Mouse (Mus musculus): ENCODE results near the gene Dnah3.

Gene Dnah3

DNA sequence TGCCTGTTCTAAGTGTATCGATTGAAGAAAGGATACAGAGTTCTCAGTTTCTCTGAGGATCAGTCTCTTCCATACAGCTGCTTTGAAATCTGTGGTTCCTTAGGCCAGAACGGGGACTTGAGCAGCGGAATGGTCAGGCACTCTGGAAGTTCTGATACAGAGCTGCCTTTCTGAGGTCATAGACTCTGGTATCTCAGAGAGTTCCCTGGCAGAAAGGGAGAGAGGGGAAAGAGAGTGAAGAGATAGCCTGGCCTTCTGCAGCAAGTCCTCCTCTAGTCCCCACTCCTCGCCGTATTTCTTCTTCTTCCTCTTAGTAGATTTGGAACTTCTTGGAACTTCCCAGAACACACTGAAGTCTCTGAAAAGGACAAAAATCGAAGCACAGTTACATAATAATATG, at the start of gene Dnah3:
Dnah3 (minus strand) TSS at position 101 of the 400 bp plus-strand sequence.
- in situ Hi-C loops (cut with MboI, MseI) = no loop called here

DNA sequence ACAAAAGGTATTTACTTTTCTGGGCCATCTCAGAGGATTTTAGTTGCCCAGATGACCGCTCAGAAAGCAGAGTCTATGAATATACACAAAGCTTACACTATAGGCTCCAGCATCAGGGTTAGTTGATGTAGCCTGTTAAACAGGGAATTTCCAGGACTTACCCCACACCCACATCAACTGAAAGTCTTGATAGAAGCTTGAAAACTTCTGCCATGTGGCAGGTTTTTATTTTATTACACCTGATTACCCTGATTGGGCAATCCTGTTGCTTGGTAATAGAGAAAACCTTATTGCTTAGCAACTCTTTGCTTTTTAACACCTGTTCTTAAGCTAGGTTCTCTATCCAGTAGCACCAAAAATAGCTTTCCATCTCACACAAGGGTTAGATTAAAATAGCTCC, 47.7 kb upstream of the Dnah3 start:
- in situ Hi-C loops (cut with MboI, MseI) = no loop called here

- in situ Hi-C loops (cut with MboI, MseI) = no loop called here
Measured at GRCm38 (mm10) chr7:120128951-120129350, 33.9 kb upstream of the Dnah3 start.

DNA sequence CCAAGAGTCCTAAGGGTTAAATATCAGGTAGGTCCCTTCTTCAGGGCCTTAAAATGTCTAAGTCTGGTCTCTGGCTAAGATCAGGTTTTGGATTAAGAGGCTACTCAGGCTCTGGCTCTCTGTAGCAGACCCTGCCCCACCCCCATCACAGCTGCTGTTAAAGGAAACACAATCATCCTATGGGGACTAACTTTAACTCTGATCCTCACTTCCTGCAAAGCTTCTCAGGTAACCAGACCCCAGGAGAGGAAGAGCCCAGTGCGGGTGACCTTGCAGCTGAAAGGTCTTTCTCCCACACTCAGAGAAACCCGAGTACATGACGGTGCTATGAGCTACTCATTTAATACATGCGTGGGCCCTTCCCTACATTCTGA, 32.6 kb upstream of the Dnah3 start:
- in situ Hi-C loops (cut with MboI, MseI) = no loop called here

- in situ Hi-C loops (cut with MboI, MseI) = no loop called here
Measured at GRCm38 (mm10) chr7:120126976-120127685, 32.1 kb upstream of the Dnah3 start.

GRCm38 (mm10) chr7:120124844-120125243, 29.8 kb upstream of the Dnah3 start:
- in situ Hi-C loops (cut with MboI, MseI) = no loop called here

GRCm38 (mm10) chr7:120123776-120124175, 28.7 kb upstream of the Dnah3 start:
- in situ Hi-C loops (cut with MboI, MseI) = no loop called here

- in situ Hi-C loops (cut with MboI, MseI) = no loop called here
Measured at GRCm38 (mm10) chr7:120117529-120117928, 22.4 kb upstream of the Dnah3 start.

DNA sequence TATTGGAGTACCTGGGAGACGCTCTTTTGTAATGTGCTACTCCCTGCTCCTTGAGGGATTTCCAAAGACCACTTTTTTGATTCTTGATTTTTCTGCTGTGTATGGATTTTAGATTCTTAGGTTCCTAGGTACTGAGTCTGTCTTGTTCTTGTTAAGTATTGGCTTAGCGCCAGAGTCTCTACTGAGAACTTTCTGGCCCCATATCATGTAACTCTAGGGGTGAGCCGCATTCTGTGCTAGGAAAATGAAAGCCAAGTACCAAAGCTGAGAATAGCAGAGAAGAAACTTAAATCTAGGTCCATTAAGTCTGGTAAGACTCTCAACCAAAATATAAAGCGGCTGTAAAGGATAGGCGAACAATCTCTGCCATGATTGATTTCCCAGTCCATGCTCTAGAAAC, 21.9 kb upstream of the Dnah3 start:
- in situ Hi-C loops (cut with MboI, MseI) = no loop called here

- in situ Hi-C loops (cut with MboI, MseI) = loop anchor here (10.0 kb wide), 2 partner anchors 265 to 525 kb away; partner anchors contain the start of gene Uqcrc2
Measured at GRCm38 (mm10) chr7:120109676-120110075, 14.6 kb upstream of the Dnah3 start.

GRCm38 (mm10) chr7:120106356-120106755, 11.3 kb upstream of the Dnah3 start:
- in situ Hi-C loops (cut with MboI, MseI) = loop anchor here (10.0 kb wide), 2 partner anchors 262 to 528 kb away; partner anchors contain the start of gene Uqcrc2

DNA sequence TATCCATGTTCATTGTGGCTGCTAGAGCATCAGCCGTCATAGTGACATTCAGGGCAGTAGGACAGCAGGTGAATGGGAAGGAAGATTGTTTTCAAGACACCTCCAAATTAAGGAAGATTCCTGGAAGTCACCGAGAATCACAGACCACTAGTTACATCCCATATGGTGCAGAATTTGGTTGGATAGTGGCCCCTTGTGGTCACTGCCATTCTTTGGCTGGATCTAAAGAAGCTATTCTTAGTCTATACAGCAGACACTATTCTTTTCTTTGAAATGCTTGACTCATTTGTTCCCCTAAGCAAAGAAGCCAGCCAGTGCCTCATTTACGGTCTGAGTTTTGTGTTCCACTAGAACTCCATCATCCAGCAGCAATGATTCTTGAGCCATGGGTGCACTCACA, 9.9 kb upstream of the Dnah3 start:
- in situ Hi-C loops (cut with MboI, MseI) = loop anchor here (10.0 kb wide), 2 partner anchors 260 to 530 kb away; partner anchors contain the start of gene Uqcrc2

- in situ Hi-C loops (cut with MboI, MseI) = loop anchor here (10.0 kb wide), 2 partner anchors 258 to 532 kb away; partner anchors contain the start of gene Uqcrc2
Measured at GRCm38 (mm10) chr7:120103019-120103567, 8.0 kb upstream of the Dnah3 start.

DNA sequence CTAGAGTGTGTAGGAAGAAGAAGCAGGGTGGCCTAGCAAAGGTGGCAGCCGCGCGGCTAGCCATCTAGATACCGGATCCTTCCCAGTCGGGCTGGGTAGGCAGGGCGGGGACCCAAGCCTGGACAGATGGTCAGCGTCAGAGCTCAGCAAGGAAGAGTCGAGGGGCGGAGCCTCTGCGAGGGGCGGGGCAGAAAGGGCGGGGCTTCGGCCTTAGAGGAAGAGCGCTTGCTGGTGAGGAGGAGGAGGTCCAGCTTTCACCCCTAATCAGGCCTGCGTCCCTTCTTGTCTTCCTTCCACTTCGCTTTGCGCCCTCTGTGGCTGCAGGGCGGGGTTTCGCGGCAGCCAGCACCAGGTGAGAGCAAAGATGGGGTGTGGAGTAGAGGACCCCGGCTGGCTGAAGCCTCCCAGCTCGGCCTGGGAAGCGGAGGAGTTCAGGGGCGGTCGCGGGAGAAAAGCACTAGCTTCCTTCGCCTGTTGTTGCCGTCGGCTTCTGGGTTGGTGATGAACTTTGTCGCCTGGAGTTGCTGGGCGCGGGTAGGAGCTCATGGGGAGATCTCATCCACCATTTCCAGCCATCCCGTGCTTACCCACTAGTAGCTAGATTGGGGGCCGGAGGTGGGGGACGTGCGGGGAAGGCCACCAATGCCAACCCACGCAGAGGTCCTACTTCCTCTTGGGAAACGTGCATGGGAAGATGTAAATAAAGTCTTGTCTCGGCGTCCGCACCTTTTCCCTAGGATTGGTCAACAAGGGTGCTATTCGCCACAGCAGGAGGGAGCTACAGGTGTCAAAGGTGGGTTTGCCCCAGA, 7.3 kb upstream of the Dnah3 start, which contains the start of gene Tmem159:
Tmem159 (plus strand) TSS at position 190 of the 809 bp plus-strand sequence.
- in situ Hi-C loops (cut with MboI, MseI) = loop anchor here (10.0 kb wide), 2 partner anchors 258 to 532 kb away; partner anchors contain the start of gene Uqcrc2

DNA sequence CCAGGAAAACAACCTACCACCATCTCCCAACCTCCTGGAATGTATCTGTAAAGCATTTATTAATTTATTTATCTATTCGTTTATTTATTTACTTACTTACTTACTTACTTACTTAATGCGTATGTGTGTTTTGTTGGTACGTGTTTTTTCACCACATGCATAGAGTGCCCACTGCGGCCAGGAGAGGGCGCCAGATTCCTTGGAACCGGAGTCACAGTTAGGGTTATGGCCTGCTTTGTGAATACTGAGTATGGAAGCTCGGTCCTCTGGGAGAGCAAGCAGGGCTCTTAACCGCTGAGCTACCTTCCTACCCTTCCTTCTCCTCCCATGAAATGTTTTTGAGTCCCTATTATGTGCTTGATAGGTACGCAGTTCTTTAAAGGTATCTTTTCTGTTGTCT, 3.3 kb upstream of the Dnah3 start:
- in situ Hi-C loops (cut with MboI, MseI) = no loop called here

DNA sequence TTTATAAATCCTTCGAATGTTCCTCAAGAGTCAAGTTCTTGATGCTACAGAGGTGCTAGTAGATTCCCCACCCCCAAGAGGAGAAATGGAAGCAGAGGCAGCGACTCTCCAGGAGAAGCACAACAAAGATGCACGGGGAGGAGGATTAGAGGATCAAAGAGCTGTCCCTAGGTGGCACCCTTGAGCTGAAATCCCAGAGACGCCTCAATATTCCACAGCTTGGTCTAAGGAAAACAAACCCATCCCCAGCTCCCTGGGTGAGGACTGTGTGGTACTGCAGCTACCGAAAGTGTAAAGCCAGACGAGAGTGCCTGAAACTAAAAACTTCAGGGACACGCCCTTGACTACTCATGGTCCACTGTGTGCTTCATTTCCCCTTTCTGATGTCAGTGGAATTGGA, 2.8 kb upstream of the Dnah3 start:
- in situ Hi-C loops (cut with MboI, MseI) = no loop called here

- in situ Hi-C loops (cut with MboI, MseI) = no loop called here
Measured at GRCm38 (mm10) chr7:120094216-120094615, 864 bp downstream of the Dnah3 start.

DNA sequence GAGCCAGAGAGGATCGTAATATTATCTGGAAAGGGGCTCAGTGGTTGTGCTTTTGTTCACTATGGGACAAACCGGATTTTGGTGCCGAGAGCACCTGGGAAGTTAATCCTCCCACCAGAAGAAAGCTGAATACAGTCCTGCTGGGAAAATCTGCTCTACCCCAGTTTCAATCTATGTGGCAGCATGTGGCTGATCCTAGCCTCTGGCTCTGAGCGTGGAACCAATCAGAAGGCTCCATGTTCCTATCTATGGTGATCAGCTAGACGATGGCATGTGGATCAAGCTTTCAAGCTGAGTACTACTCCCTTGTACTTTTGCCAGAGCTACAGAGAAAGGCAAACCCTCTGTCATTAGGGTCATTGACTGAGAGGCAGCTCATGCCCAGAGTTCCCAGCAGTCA, 2.0 kb downstream of the Dnah3 start:
- in situ Hi-C loops (cut with MboI, MseI) = no loop called here

GRCm38 (mm10) chr7:120080177-120080576, 14.9 kb downstream of the Dnah3 start:
- in situ Hi-C loops (cut with MboI, MseI) = no loop called here

GRCm38 (mm10) chr7:120069164-120069563, 25.9 kb downstream of the Dnah3 start:
- in situ Hi-C loops (cut with MboI, MseI) = no loop called here

DNA sequence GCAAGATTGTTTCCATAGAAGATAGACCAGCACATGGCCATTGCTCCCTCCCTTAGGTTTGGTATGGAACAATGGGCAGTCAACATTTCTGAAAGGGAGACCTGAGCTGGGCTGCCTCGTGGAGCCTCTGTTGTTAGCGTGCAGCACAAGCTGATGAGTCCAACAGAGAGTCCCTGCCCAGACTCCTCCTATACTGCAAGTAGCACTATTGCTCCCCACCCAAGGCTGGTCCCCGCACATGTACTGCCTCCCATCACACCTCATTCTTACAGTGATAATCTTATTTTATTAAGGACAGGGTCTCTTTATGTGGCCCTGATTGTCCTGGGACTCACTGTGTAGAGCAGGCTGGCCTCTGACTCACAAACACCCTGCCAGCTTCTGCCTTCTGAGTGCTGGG, 27.0 kb downstream of the Dnah3 start:
- in situ Hi-C loops (cut with MboI, MseI) = no loop called here

DNA sequence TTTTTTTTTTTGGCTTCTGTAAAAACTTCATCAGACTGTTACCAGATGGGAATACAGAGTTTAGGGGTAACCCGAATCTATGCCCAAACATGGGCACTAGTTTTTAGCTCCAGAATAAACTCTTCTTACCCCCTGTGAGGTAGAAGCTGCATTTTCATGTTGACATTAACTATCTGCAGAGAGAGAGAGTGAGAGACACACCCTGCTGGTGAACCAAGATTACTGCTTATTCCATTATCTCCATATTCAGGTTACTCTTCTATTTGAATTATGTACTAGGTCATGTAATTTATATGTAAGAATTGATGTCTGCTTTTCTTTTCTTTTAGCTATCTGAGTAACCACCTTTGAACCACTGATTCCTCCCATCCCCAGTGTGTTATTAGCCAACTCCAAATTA, 31.0 kb downstream of the Dnah3 start:
- in situ Hi-C loops (cut with MboI, MseI) = no loop called here

All from T-helper 2 cell (primary cell).